Mouse (Mus musculus) T-helper 1 cell (primary cell): Measurements from ENCODE around the gene Tada1.

Source experiments
- in situ Hi-C: fragments of 300-600 bp; cut with MboI, MseI; formaldehyde crosslinking; loops from one replicate; pipeline ENCODE4 v1.15.1; 2025; ENCODE audit warnings: high pct_unique_total_duplicates

Gene Tada1

GRCm38 (mm10) chr1:166379013-166379629, at the start of gene Tada1:
Gene Tada1, plus strand, starts transcription at chr1:166379097.
- in situ Hi-C loops, result loop anchor here (10.0 to 25.0 kb wide), 2 partner anchors 474 to 617 kb away; partner anchors contain the start of gene Creg1

GRCm38 (mm10) chr1:166330752-166331151, 48.1 kb upstream of the Tada1 start:
- in situ Hi-C loops, result no loop called here

- in situ Hi-C loops, result no loop called here
Measured at GRCm38 (mm10) chr1:166339110-166339509, 39.8 kb upstream of the Tada1 start.

GRCm38 (mm10) chr1:166342060-166342459, 36.8 kb upstream of the Tada1 start:
- in situ Hi-C loops, result no loop called here

GRCm38 (mm10) chr1:166342539-166342938, 36.4 kb upstream of the Tada1 start:
- in situ Hi-C loops, result no loop called here

GRCm38 (mm10) chr1:166343586-166343985, 35.3 kb upstream of the Tada1 start:
- in situ Hi-C loops, result no loop called here

GRCm38 (mm10) chr1:166344300-166345077, 34.4 kb upstream of the Tada1 start:
- in situ Hi-C loops, result no loop called here

GRCm38 (mm10) chr1:166345602-166346001, 33.3 kb upstream of the Tada1 start:
- in situ Hi-C loops, result no loop called here

- in situ Hi-C loops, result no loop called here
Measured at GRCm38 (mm10) chr1:166346906-166347305, 32.0 kb upstream of the Tada1 start.

- in situ Hi-C loops, result no loop called here
Measured at GRCm38 (mm10) chr1:166349341-166349740, 29.6 kb upstream of the Tada1 start.

GRCm38 (mm10) chr1:166349751-166350150, 29.1 kb upstream of the Tada1 start:
- in situ Hi-C loops, result no loop called here

GRCm38 (mm10) chr1:166360157-166360855, 18.6 kb upstream of the Tada1 start:
- in situ Hi-C loops, result no loop called here

- in situ Hi-C loops, result no loop called here
Measured at GRCm38 (mm10) chr1:166360896-166361295, 18.0 kb upstream of the Tada1 start.

GRCm38 (mm10) chr1:166361842-166362241, 17.1 kb upstream of the Tada1 start:
- in situ Hi-C loops, result no loop called here

GRCm38 (mm10) chr1:166362659-166363058, 16.2 kb upstream of the Tada1 start:
- in situ Hi-C loops, result no loop called here

GRCm38 (mm10) chr1:166363122-166363521, 15.8 kb upstream of the Tada1 start:
- in situ Hi-C loops, result no loop called here

GRCm38 (mm10) chr1:166377171-166377570, 1.7 kb upstream of the Tada1 start:
- in situ Hi-C loops, result loop anchor here (10.0 to 25.0 kb wide), 2 partner anchors 472 to 615 kb away; partner anchors contain the start of gene Creg1

GRCm38 (mm10) chr1:166378431-166379012, 375 bp upstream of the Tada1 start:
- in situ Hi-C loops, result loop anchor here (10.0 to 25.0 kb wide), 2 partner anchors 474 to 616 kb away; partner anchors contain the start of gene Creg1

- in situ Hi-C loops, result loop anchor here (10.0 to 25.0 kb wide), 2 partner anchors 475 to 617 kb away; partner anchors contain the start of gene Creg1
Measured at GRCm38 (mm10) chr1:166379630-166380231, 834 bp downstream of the Tada1 start.

GRCm38 (mm10) chr1:166381336-166381735, 2.4 kb downstream of the Tada1 start:
- in situ Hi-C loops, result loop anchor here (25.0 kb wide), 1 partner anchor 619 kb away; the partner anchor contains the start of gene Creg1

- in situ Hi-C loops, result loop anchor here (25.0 kb wide), 1 partner anchor 620 kb away; the partner anchor contains the start of gene Creg1
Measured at GRCm38 (mm10) chr1:166381821-166382220, 2.9 kb downstream of the Tada1 start.
